Mouse (Mus musculus) ES-Bruce4 (cell line): ENCODE results near the gene F2rl1.
A peak's percentile ranks its signal among the peaks of the same experiment; 100 is the strongest.

ENCODE experiments used
- CTCF ChIP-seq: IDR thresholded peaks from one replicate; pipeline ENCODE4 v1.8.1; 2011; ENCODE audit warnings: low read depth, low read length
- EP300 ChIP-seq: IDR thresholded peaks from 2 replicates; pipeline ENCODE4 v1.6.1; 2011; ENCODE audit warnings: low read depth, low read length; ENCODE audit not compliant: insufficient read depth
- POLR2A ChIP-seq: IDR thresholded peaks from one replicate; pipeline ENCODE4 v1.8.1; 2011; ENCODE audit warnings: low read length; ENCODE audit not compliant: insufficient read depth

DNA sequence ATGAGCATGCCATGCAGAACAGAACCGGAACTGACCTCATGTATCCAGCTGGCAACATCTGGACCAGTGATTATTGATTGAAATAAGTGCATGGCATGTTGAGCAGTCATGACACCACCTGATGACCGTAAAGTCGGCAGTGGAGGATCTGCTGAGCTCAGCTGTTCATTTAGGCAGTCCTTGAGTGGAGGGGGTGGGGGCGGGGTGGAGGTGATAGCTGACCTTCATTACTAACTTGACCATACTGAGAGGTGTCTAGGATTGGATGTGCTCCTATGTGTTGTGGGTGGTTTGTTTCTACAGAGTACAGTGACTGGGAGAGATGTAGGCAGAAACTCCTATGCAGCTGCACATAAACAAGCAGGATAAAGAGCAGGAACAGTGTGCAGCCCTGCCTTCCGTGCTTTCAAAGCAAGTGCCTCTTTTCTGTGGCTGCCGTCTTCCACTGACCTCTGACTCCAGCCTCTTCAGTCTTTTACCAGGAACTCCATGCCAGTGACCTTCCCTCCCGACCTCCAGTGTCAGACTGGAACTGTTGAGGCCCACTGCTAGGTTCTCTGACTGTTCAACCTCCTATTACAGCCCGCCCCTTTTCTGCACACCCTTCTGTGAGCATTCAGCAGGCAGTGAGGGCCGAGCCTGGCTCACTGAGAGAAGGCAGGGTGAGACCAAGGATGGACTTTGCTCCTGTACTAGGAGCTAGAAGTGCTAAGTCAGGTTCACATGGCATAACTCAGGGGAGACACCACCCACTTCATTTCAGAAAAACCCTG is 6.4 kb upstream of the F2rl1 start:
- no peak for TF ChIP-seq CTCF
- TF ChIP-seq POLR2A: no peak
- peak; percentile 32; the same call in 1 of the 2 replicates for TF ChIP-seq EP300
